Mouse (Mus musculus) cerebellum, adult 11 months (tissue): ENCODE data around the gene Cspg4.
A peak's percentile ranks its signal among the peaks of the same experiment; 100 is the strongest.
"Not testable (repeated sequence)": the region's sequence is repeated elsewhere in the genome, so short reads cannot be mapped to it uniquely, and the experiment has no call there.

Experiments used
- DNase-seq: peaks from one replicate; pipeline ENCODE4 v3.0.0; 2022

Cspg4 gene

DNA sequence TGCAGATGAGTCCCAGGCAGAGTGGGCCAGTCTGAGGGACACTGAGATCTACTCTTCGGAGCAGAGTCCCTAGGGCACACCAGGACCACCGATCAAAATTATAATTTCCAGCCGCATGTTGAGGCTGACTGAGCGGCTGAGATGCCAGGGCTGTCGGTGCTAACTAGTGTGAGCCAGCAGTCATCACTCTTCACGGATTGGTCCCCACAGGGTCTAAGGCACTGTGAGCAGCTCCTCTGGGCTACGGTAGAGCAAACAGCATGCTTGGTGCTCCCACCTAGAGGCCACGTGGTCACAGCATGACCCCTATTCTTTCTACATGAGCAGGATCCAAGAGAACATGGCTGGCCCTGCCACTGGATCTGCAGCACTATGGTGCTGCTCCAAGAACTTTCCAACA, 28.5 kb downstream of the Cspg4 start:
- no peak for DNase-seq

- no peak for DNase-seq
These were observed 29.2 kb downstream of the Cspg4 start for GRCm38 (mm10) chr9:56894006-56894405.

DNA sequence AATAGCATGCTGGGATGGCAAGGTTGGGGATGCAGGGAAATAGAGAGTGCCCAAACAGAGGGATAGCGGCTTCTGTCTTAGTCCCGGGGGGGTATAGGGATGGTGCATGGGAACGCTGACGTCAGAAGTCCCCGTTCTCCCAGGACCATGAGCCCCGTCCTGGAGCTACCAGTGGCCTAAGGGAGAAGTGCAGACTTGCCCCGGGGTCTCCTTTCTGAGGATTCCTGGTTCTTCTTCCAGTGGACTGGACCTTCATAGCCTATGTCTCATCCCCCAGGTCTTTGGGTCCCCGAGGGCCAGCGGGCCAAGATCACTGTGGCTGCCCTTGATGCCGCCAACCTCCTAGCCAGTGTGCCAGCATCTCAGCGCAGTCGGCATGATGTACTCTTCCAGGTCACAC, 31.9 kb downstream of the Cspg4 start:
- DNase-seq: no peak

DNA sequence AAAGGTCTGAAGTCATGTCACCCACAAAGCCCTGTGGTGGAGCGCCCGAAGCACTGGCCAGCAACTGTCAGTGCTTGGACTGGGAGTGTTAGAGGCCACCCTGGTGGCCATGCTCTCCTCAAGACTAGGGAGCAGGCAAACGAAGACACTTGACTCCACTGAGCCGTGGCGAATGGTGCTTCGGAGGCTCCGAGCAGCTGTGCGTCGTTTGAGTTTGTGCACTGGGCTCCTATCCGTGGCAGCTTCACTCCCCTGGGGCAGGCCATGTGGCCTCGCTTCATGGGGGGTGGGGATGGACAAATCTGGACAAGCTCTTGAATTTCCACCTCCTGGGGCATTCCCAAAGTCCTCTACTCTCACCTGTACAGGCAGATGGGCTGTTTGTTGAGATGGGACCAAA, 34.6 kb downstream of the Cspg4 start:
- DNase-seq: no peak

- no peak for DNase-seq
These were observed 35.2 kb downstream of the Cspg4 start for GRCm38 (mm10) chr9:56900060-56900459.

DNA sequence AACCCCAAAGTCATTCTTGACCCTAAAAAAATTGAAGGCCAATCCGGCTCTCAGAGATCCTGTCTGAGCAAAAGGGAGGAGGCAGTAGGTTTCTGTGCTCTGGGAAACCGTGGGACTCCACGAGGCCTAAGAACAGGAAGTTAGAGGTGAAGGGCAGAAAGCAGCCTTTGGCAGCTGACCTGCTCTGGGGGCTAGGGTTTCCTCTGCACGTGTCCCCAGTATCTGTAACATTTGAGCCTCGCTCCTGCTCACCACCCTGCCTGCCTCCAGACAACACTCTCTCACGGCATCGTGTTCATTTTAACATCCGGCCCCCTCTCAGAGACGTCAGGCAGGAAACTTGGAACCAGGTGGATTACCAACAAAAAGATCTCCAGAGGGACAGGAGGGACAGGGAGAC, 35.7 kb downstream of the Cspg4 start:
- no peak for DNase-seq

DNA sequence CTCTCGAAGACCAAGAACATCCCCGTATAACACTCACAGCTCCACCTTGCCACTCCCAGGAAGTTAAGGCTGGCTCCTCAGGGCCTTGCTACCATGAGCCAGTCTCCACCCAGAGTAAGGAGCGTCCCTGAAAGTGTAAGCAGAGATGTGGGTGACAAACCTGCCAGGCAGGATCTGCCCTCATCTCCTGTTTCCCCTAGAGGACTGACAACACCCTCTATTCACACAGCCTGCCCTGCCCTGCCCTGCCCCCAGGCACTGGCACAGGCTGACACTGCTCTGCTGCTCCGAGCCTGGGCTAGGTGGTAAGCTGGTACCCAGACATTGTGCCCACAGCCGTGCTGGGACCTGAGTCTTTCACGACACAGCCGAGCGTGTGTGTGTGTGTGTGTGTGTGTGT, 36.4 kb downstream of the Cspg4 start:
- DNase-seq: no peak

GRCm38 (mm10) chr9:56903662-56904061, 38.8 kb downstream of the Cspg4 start:
- no peak for DNase-seq

GRCm38 (mm10) chr9:56907549-56907948, 42.7 kb downstream of the Cspg4 start:
- DNase-seq: no peak

GRCm38 (mm10) chr9:56909991-56910390, 45.2 kb downstream of the Cspg4 start:
- DNase-seq: not testable (repeated sequence)

- DNase-seq: no peak
These were observed 46.2 kb downstream of the Cspg4 start for GRCm38 (mm10) chr9:56911017-56911416.

- DNase-seq: no peak
These were observed 49.2 kb downstream of the Cspg4 start for GRCm38 (mm10) chr9:56913991-56914390.

- DNase-seq: no peak
These were observed 50.3 kb downstream of the Cspg4 start for GRCm38 (mm10) chr9:56915116-56915515.

GRCm38 (mm10) chr9:56915695-56916410, 51.0 kb downstream of the Cspg4 start:
- no peak for DNase-seq

DNA sequence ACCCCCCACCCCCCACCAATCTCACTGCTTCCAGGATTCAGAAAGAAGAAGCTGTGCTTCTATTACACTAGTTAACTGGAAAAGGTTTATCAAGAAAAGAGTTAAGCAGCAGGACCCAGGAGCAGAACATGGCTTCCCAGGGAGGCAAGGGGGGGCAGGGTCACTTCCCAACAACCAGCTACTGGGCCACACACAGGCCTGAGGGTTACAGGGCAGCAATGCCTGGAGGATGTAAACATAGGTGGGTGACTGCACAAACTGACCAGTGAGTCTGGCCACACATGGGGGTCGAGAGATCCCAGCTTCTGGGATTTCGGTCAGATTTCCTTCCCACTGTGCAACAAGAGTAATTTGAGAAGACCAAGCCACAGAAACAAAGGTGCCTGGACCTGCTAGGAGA, 52.3 kb downstream of the Cspg4 start:
- DNase-seq: no peak

GRCm38 (mm10) chr9:56918466-56918865, 53.6 kb downstream of the Cspg4 start:
- DNase-seq: no peak

DNA sequence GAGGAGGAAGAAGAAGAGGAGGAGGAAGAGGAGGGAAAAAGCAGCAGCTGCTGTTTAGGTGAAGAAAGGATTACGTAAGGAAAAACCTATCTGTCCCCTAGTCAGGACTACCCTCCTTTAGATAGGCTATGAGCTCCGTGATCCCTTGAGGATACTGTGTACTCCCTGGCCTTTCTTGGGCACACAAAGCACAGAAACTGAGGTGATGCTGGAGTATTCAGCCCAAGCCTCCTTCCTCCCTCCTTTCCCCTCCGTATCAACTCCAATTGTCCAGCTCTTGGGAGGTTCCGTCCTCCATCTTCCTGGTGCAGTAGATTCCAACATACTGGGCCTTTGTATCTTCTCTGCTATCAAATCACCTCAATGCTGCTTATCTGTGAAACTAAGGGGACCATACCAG, 57.9 kb downstream of the Cspg4 start:
- no peak for DNase-seq

DNA sequence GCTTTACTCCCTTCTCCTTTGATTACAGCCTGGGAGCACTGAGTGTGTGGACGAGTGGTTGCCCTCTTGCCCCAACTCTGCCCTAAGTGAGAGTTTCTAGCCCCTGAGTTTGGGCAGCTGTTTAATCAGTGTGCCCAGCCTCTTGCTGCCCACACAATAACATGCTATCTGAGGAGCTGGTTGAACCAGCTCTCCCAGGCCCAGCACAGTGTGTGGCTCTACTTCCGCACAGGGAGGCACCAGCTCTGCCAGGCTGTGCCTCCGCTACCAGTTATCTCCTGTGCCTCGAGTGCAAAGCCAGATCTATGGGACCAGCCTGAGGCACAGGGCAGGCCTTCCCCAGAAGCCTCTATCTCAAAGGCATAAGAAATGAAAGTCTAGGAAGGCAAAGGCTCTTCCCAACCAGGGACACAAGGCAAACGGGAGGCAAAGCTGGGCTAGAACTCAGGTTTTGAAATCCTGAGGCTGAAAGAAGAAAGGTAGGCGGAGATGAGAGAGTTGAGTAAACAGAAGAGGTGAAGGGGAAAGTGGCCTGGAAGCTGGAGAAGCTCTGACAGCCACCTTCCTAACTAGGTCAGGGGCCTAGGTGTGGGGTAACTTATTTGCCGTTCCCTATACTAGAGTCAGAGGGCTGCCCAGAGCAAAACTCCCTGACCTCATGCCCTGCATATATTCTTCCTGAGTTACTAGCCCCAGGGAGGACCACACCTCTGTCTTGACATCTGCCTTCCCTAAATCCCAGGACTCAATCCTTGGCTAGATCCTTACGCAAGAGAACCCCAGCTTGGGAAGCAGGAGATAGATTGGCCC, 59.2 kb downstream of the Cspg4 start:
- DNase-seq: no peak

GRCm38 (mm10) chr9:56924651-56925027, 59.8 kb downstream of the Cspg4 start:
- DNase-seq: peak; percentile 30

GRCm38 (mm10) chr9:56925291-56926024, 60.6 kb downstream of the Cspg4 start:
- no peak for DNase-seq

DNA sequence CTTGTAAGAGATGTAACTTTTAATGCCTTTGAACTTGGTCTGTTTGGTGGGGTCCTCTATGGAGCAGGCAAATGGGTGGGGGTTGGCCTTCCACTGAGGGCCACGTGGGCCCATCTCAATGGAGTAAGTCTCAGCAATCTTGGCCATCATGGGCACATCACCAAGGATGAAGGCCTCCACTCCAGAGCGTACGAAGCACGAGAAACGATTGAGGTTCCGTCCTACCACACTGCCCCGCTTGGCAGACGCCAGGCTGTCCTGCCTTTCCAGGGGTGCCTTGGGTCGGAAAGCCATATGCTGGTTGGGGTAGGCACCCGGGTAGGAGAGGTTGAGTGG, 61.2 kb downstream of the Cspg4 start:
- no peak for DNase-seq

GRCm38 (mm10) chr9:56926387-56926786, 61.6 kb downstream of the Cspg4 start:
- no peak for DNase-seq

DNA sequence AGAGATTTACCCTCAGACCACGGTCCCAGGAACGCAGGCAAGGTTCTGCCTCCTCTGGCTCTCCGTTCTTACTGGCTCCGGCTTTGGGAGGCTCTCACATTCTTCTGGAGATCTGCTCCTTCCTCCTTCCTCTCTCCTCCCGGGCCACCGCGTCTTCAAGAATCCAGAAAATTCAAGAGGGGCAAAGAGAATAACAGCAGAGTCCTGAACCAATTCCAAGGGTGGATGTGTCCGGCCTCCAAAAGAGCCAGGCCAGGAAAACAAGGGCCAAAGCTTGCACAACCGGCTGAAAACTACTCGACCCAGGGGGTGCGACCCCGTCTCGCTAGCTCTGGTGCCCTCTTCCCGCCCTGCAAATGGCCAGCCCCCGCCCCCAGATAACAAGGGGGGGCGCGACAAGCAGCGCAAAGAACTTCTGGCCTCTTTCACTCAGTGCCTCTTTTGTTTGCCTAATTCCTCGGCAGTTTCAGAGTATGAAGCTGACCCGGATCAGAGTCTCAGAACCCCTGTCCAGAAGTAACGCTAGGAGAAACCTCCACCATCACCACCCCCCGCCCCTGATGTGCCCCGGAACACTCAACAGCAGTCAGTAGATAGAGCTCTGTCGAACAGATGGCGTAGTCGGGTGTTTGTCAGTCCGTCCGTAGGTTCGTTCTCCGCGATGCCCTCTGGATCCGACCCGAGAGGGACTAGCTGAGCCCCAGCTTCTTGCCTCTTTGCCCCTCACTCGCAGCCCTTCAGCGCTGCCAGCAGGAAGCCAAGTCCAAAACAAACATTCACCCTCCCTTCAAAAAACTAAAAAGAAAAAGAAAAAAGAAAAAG, 62.6 kb downstream of the Cspg4 start:
- DNase-seq: peak; percentile 12
